Mouse (Mus musculus): ENCODE results near the gene Wipi2.

DNA sequence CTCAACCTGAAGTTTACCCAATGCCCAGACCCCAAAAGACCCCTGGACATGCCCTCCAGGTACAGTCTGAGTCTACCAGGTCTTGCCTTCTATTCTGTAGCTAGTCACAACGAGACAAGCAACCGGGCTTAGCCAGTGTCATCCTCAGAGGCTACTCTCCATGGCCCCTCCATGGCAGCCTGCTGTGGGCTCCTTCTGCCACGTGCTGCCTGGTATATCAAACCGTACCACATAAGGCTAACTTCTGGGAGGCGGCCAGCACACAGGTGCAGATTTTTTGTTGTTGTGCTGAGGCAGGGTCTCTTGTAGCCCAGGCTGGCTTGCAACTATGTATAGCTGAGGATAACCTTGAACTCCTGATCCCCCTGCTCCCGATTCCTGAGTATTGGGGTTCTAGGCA, 88.6 kb downstream of the Wipi2 start:
- TF ChIP-seq EP300 (IDR thresholded peaks at IDR 0.05; ENCODE audit: low read depth), result no peak
- TF ChIP-seq CTCF (IDR thresholded peaks at IDR 0.05; ENCODE audit: low read depth), result no peak

Data from liver, postnatal 0 days (tissue).